Mouse (Mus musculus): ENCODE results near the gene Ntrk2.

DNA sequence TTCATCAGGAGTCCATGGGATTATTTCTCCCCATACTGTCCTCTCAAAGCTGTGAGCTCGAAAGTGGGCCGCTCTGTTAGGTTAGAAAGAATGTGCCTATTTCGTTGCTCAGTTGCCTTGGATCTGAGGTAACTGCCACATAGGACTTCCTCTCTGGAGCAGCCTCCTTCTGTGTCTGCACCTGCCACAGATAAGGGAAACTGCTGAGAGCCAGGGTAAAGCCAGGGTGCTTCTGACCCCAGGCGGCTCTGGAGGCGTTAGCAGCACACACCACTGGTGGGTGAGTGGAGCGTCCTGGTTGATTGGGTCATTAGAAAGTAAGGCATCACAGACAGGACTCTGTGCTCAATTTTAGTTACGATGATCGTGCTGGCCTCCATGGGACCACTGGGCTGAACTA, 95.9 kb downstream of the Ntrk2 start:
- TF ChIP-seq CTCF (IDR thresholded peaks at IDR 0.05; ENCODE audit: low read depth, low read length), result no peak
- no peak for TF ChIP-seq TAL1 (conservative IDR thresholded peaks at IDR 0.05; ENCODE audit: low read depth, low read length)
- no peak for TF ChIP-seq GATA1 (IDR thresholded peaks at IDR 0.05; ENCODE audit: borderline replicate concordance, low read length)
- no peak for TF ChIP-seq GATA2 (IDR thresholded peaks at IDR 0.05; ENCODE audit: borderline replicate concordance, low read depth, low read length)
- TF ChIP-seq POLR2AphosphoS5 (IDR thresholded peaks at IDR 0.05; ENCODE audit: insufficient replicate concordance, low read depth, low read length), result no peak
